Mouse (Mus musculus): Measurements from ENCODE around the gene Slc4a1ap.
A peak's percentile ranks its signal among the peaks of the same experiment; 100 is the strongest.
"Not testable (repeated sequence)": the region's sequence is repeated elsewhere in the genome, so short reads cannot be mapped to it uniquely, and the experiment has no call there.

The Slc4a1ap gene

DNA sequence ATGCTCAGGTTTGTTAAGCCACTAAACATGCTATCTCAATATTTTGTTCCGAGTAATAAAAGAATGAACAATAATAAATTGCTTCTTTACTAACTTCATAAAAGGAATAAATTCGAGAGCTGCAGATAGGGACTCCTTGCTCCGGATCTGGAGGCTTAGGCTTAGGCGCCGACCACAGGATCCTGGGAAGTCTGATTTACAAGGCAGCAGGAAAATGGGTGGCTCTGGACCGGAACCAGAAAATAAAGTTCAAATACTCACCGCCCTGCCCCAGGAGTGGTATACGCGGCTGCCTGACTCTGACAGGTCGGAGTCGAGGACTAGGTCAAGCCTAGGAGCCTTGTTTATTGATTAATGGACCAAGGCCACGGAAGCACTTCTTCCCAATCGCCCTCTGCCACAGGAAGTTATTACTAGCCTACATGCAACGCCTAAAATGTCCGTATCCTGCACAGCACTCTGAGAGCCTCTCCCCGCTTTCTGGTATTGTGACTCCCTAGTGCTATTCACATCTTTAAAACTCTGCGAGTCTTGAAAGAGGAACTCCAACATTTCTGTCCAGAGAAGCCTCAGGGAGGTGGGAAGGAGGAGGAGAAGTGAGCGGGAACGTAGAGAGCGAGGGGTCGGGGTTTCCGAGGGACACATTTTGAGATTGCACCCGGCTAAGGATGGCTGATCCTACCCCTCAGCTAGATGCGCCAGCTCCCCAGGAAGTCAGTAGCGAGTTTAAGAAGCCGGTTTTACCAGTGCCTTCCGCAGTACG lies at the start of gene Slc4a1ap:
TSS of gene Slc4a1ap (plus strand) at position 642 of the 763 bp plus-strand sequence.
- peak; percentile 88 for DNase-seq (ENCODE audit: low spot score)

DNA sequence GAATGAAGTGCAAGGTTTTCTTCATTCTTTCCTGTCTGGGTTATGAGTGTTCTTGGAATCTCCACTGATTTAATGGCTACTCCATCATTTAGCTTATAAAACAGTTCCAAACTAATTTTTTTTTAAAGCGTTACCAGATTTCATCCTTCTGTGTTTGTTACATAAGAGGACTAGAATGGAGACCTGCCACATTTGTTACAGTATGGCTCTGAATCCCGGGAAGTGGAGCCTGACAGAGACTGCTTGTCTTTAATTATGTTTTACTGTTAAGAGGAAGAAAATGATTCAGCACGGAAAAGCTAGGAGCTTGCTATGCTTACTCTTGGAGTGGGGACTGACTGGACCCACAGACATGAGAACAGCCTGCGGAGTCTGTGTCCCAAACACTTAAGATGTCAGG lies 46.3 kb upstream of the Slc4a1ap start:
- no peak for DNase-seq (ENCODE audit: low spot score)

DNA sequence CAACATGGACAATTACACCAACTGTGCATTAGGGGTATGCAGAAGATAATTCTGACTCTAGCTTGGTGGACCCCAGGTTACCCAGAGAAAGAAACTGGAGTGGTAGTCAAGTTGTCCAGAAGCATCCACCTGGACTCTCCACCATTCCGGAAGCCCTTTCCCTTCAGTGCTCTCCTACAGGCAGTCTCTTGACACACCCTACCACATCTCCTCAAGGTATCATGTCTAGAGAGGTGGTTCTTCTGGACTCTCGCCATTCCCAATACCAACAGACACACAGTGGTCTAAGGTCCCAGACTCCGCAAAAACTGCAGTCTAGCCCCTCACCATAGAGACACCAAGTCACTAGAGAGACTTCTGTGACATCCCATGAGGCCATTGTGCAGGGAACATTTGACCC lies 41.4 kb upstream of the Slc4a1ap start, which contains the start of gene 4930548H24Rik:
TSS of gene 4930548H24Rik (plus strand) at position 301 of the 400 bp plus-strand sequence.
- no peak for DNase-seq (ENCODE audit: low spot score)

GRCm38 (mm10) chr5:31487889-31488288 lies 38.9 kb upstream of the Slc4a1ap start:
- DNase-seq (ENCODE audit: low spot score) = no peak

DNA sequence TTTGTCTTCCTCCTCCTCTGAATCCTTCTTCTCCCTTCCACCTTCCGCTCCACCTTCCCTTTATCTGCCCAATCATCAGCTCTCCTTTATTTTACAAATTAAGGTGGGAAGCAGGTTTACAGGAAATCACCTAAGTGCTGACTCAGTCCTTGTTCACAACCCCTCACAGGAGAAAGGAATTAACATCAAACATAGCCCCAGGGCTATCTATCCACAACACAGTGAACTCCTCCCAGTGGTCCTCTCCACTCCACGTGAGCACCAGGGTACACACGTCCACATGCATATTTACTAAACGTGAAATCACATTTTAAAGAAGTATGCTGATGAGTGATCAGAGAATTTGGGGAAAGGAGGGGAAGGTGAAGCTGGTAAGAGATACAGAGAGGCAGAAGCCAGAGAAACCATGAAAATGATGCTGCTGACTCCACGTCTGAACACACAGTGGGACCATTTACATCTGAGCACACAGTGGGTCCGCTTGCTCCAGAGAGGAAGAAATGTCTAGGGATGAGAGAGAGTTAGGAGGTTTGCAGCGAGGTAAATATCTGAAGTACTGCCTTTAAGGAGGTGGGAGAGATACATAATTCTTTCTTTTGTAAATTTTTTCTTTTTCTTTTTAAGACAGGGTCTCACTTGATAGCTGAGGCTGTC lies 37.6 kb upstream of the Slc4a1ap start:
- DNase-seq (ENCODE audit: low spot score) = no peak

DNA sequence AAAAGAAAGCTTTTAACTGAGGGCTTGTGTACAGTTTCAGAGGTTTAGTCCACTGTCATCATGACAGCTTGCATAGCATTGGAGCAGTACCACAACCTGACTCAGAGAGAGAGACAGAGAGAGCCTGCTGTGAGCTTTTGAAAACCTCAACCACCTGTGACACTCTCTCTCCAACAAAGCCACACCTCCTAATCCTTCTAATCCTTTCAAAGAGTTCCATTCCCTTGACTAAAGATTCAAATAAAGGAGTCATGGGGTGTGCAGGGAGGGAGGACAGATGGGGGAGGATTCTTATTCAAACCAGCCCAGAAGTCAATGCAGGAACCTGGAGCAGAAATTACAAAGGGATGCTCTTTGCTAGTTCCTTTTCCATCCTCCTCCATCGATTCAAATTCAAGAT lies 34.8 kb upstream of the Slc4a1ap start:
- DNase-seq (ENCODE audit: low spot score) = no peak

GRCm38 (mm10) chr5:31494513-31495297 lies 32.1 kb upstream of the Slc4a1ap start, which contains the start of gene Gpn1:
Gene Gpn1, plus strand, starts transcription at chr5:31494741.
- peak; percentile 97 for DNase-seq (ENCODE audit: low spot score)

GRCm38 (mm10) chr5:31504843-31505242 lies 22.0 kb upstream of the Slc4a1ap start:
- no peak for DNase-seq (ENCODE audit: low spot score)

DNA sequence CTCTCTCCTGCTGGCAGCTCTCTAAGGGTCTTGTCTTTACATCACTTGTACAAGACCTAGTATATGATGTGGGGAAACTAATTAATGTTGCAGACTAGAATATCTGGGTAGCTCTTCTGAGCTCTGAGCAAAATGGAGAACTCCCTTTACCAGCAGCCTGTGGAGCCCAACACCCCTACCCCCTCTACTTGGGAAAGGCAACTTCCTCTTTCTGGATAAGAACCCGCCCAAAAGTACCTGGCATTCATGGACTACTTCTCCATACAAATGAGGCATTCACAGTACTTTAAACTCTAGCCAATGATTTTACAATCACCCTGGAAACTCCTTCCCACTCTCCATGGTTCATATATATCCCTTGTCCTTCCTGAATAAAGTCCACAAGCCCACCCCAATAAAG lies 14.3 kb upstream of the Slc4a1ap start:
- no peak for DNase-seq (ENCODE audit: low spot score)

GRCm38 (mm10) chr5:31520556-31520955 lies 6.2 kb upstream of the Slc4a1ap start:
- DNase-seq (ENCODE audit: low spot score) = no peak

GRCm38 (mm10) chr5:31527117-31527680 lies 404 bp downstream of the Slc4a1ap start:
- peak; percentile 5 for DNase-seq (ENCODE audit: low spot score)

GRCm38 (mm10) chr5:31527707-31528106 lies 912 bp downstream of the Slc4a1ap start, which contains the start of gene Supt7l:
Gene Supt7l, minus strand, starts transcription at chr5:31527807.
- DNase-seq (ENCODE audit: low spot score) = not testable (repeated sequence)

GRCm38 (mm10) chr5:31528560-31528959 lies 1.8 kb downstream of the Slc4a1ap start:
- no peak for DNase-seq (ENCODE audit: low spot score)

GRCm38 (mm10) chr5:31535228-31535627 lies 8.4 kb downstream of the Slc4a1ap start:
- peak; percentile 7 for DNase-seq (ENCODE audit: low spot score)

DNA sequence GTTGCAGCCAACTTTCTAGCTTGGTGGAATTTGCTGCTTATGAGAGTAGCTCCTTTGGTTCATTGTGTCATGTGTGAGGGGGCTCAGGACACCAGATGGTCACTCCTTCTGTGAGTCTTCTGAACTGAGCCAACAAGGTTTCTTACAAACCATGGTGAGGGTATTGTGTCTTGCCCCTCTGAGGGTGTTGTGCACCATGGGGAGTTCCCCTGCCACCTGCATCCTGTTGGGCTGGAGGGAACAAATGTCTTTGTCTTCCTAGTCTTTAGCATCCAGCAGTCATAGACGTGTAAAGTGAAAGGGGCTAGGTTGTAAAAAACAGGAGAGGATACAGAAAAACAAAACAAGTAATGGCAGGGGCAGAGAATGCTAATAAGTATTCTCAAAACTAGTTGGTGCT lies 32.6 kb downstream of the Slc4a1ap start:
- DNase-seq (ENCODE audit: low spot score) = no peak

DNA sequence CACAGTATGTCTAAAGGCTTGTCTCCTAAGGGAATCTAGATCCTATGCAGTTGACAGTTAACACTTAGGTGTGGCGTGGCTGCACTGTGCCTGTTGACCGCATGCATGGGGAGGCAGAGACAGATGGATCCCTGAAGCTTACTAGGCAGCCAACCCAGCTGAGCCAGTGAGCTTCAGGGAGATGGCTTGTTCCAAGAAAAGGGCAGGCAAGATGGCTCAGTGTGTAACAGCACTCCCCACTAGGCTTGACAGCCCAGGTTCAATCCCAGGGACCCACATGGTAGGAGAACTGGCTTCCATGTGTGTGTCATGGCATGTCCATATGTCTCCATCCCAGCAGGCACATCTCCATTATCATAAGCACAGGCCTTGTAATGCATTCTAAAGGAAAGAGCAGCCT lies 33.6 kb downstream of the Slc4a1ap start:
- DNase-seq (ENCODE audit: low spot score) = no peak

- no peak for DNase-seq (ENCODE audit: low spot score)
Observed at GRCm38 (mm10) chr5:31562036-31562666, 35.4 kb downstream of the Slc4a1ap start.

- peak; percentile 92 for DNase-seq (ENCODE audit: low spot score)
Observed at GRCm38 (mm10) chr5:31563496-31563895, 36.7 kb downstream of the Slc4a1ap start.

DNA sequence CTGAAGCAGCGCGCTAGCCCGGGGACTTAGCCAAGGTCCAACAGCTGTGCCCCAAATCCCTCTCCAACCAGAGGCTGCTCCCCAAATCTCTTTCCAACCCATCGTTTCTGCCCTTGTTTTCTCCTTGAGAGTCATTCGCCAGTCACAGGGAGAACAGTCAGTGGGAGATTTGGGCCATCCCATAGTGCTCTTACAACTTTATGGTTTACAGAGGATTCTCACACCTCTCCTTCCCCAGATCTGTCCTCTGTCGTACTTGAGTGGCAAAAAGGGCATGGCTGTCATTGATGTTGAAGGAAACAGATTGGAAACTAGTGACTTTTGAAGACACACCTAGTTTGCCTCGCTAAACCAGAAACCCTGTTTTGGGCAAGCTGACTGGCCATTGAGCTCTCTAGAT lies 37.1 kb downstream of the Slc4a1ap start:
- no peak for DNase-seq (ENCODE audit: low spot score)

DNA sequence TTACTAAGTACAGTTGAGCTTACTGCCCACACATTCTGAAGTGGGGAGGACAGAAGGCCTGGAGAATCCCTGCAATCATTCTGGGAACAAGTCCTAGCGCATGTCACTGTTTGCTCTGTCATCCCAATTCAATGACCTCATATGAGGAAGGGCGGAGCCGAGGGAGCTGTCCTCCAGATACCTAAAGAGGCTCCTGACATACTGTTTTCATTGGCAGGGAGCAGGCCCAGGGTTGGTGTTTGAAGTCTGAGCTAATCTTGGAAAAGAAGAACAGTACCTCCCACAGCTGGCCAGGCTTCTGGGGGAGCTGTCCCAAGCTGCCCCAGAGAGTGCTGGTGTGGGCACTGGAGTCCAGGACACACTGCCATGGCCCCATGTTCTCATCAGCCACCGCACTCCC lies 38.2 kb downstream of the Slc4a1ap start:
- DNase-seq (ENCODE audit: low spot score) = no peak

GRCm38 (mm10) chr5:31566026-31566425 lies 39.2 kb downstream of the Slc4a1ap start:
- DNase-seq (ENCODE audit: low spot score) = no peak

- DNase-seq (ENCODE audit: low spot score) = no peak
Observed at GRCm38 (mm10) chr5:31566457-31566856, 39.7 kb downstream of the Slc4a1ap start.

Measured in embryo, embryonic 10.5 days (tissue).